Mouse (Mus musculus): Measurements from ENCODE around the gene Ankub1. TPM values are rescaled to one million over a fixed set of nuclear protein-coding genes. Genes with fewer than 3 reads are reported as not detected.

Gene Ankub1
- polyA plus RNA-seq, 2 experiments: 0.01 TPM; not detected in 1

GRCm38 (mm10) chr3:57626954-57627513 lies 65.6 kb downstream of the Ankub1 start:
- no peak for DNase-seq (ENCODE audit: low read depth in 3 of 3, low spot score in 3 of 3)

GRCm38 (mm10) chr3:57625275-57625997 lies 67.2 kb downstream of the Ankub1 start:
- no peak overlapping the region for H3K4me2 ChIP-seq (ENCODE audit: low read depth)
- WGBS (ENCODE audit: insufficient replicate concordance): 36% methylated on average over 21 of the region's 21 CpGs
- DNase-seq (ENCODE audit: low read depth in 3 of 3, low spot score in 3 of 3) (peak; percentile 24 to 39 (median 24)), ATAC-seq (ENCODE audit: insufficient read depth) (no peak)
- no peak overlapping the region for H3K4me3 ChIP-seq (ENCODE audit: insufficient read depth in 1 of 2, low read depth in 2 of 2, low read length in 2 of 2)
- no peaks in the 10 kb centered on the region for H3K4me1 ChIP-seq (replicated peaks; ENCODE audit: control insufficient read depth in 2 of 2, insufficient read depth in 2 of 2, low read length in 1 of 2)
- no peaks in the 10 kb centered on the region for H3K27me3 ChIP-seq (ENCODE audit: control insufficient read depth, insufficient read depth, low read length)
- no peaks in the 10 kb centered on the region for H3K36me3 ChIP-seq (replicated peaks; ENCODE audit: control insufficient read depth, insufficient read depth, low read depth)
- no peak overlapping the region for H3K9ac ChIP-seq (replicated peaks)
- TF ChIP-seq CTCF (IDR thresholded peaks at IDR 0.05; ENCODE audit: low read depth) (peak; percentile 75), EP300 (IDR thresholded peaks at IDR 0.05; ENCODE audit: low read depth) (no peak)
- no peak overlapping the region for H3K27ac ChIP-seq
- H3K9me3 ChIP-seq (ENCODE audit: control insufficient read depth, low read length): no peaks in the 10 kb centered on the region

More at GRCm38 (mm10) chr3:57626954-57627513, 65.6 kb downstream of the Ankub1 start:
- Histone ChIP-seq H3K4me1 (replicated peaks; ENCODE audit: control insufficient read depth in 2 of 2, insufficient read depth in 2 of 2, low read length in 1 of 2) (no peaks in the 10 kb centered on the region), H3K9me3 (ENCODE audit: control insufficient read depth, low read length) (no peaks in the 10 kb centered on the region), H3K27ac (no peak overlapping the region), H3K4me2 (ENCODE audit: low read depth) (no peak overlapping the region), H3K4me3 (ENCODE audit: insufficient read depth in 1 of 2, low read depth in 2 of 2, low read length in 2 of 2) (no peak overlapping the region), H3K36me3 (replicated peaks; ENCODE audit: control insufficient read depth, insufficient read depth, low read depth) (no peaks in the 10 kb centered on the region), H3K9ac (replicated peaks) (no peak overlapping the region), H3K27me3 (ENCODE audit: control insufficient read depth, insufficient read depth, low read length) (no peaks in the 10 kb centered on the region)
- no peak for ATAC-seq (ENCODE audit: insufficient read depth)
- WGBS (ENCODE audit: insufficient replicate concordance): 56% methylated on average over 11 of the region's 11 CpGs
- no peak for TF ChIP-seq EP300 (IDR thresholded peaks at IDR 0.05; ENCODE audit: low read depth)
- TF ChIP-seq CTCF (IDR thresholded peaks at IDR 0.05; ENCODE audit: low read depth): no peak

- no peaks in the 10 kb centered on the region for H3K27me3 ChIP-seq (ENCODE audit: control insufficient read depth, insufficient read depth, low read length)
- H3K9ac ChIP-seq (replicated peaks): no peak overlapping the region
- ATAC-seq (ENCODE audit: insufficient read depth) (no peak), DNase-seq (ENCODE audit: low read depth in 3 of 3, low spot score in 3 of 3) (no peak)
- H3K4me3 ChIP-seq (ENCODE audit: insufficient read depth in 1 of 2, low read depth in 2 of 2, low read length in 2 of 2): no peak overlapping the region
- H3K36me3 ChIP-seq (replicated peaks; ENCODE audit: control insufficient read depth, insufficient read depth, low read depth): no peaks in the 10 kb centered on the region
- no peaks in the 10 kb centered on the region for H3K9me3 ChIP-seq (ENCODE audit: control insufficient read depth, low read length)
- no peak overlapping the region for H3K27ac ChIP-seq
- WGBS (ENCODE audit: insufficient replicate concordance): 54% methylated on average over 4 of the region's 4 CpGs
- H3K4me2 ChIP-seq (ENCODE audit: low read depth): no peak overlapping the region
- no peaks in the 10 kb centered on the region for H3K4me1 ChIP-seq (replicated peaks; ENCODE audit: control insufficient read depth in 2 of 2, insufficient read depth in 2 of 2, low read length in 1 of 2)
- TF ChIP-seq CTCF (IDR thresholded peaks at IDR 0.05; ENCODE audit: low read depth) (0 out of 2 replicates have a peak, but pooled peaks have one; percentile 23), EP300 (IDR thresholded peaks at IDR 0.05; ENCODE audit: low read depth) (no peak)
These were observed 72.9 kb downstream of the Ankub1 start for GRCm38 (mm10) chr3:57619718-57620117.

GRCm38 (mm10) chr3:57615652-57616051 lies 76.9 kb downstream of the Ankub1 start:
- 74% methylated on average over 4 of the region's 4 CpGs for WGBS (ENCODE audit: insufficient replicate concordance)
- ATAC-seq (ENCODE audit: insufficient read depth) (no peak), DNase-seq (ENCODE audit: low read depth in 3 of 3, low spot score in 3 of 3) (no peak)
- Histone ChIP-seq H3K4me1 (replicated peaks; ENCODE audit: control insufficient read depth in 2 of 2, insufficient read depth in 2 of 2, low read length in 1 of 2) (no peaks in the 10 kb centered on the region), H3K27me3 (ENCODE audit: control insufficient read depth, insufficient read depth, low read length) (no peaks in the 10 kb centered on the region), H3K36me3 (replicated peaks; ENCODE audit: control insufficient read depth, insufficient read depth, low read depth) (no peaks in the 10 kb centered on the region), H3K9me3 (ENCODE audit: control insufficient read depth, low read length) (no peaks in the 10 kb centered on the region), H3K4me2 (ENCODE audit: low read depth) (no peak overlapping the region), H3K9ac (replicated peaks) (no peak overlapping the region), H3K4me3 (ENCODE audit: insufficient read depth in 1 of 2, low read depth in 2 of 2, low read length in 2 of 2) (no peak overlapping the region), H3K27ac (no peak overlapping the region)
- TF ChIP-seq EP300 (IDR thresholded peaks at IDR 0.05; ENCODE audit: low read depth) (no peak), CTCF (IDR thresholded peaks at IDR 0.05; ENCODE audit: low read depth) (no peak)

- H3K9ac ChIP-seq (replicated peaks): no peak overlapping the region
- H3K4me1 ChIP-seq (replicated peaks; ENCODE audit: control insufficient read depth in 2 of 2, insufficient read depth in 2 of 2, low read length in 1 of 2): no peaks in the 10 kb centered on the region
- H3K27me3 ChIP-seq (ENCODE audit: control insufficient read depth, insufficient read depth, low read length): no peaks in the 10 kb centered on the region
- WGBS (ENCODE audit: insufficient replicate concordance): 42% methylated on average over 3 of the region's 3 CpGs
- TF ChIP-seq EP300 (IDR thresholded peaks at IDR 0.05; ENCODE audit: low read depth) (no peak), CTCF (IDR thresholded peaks at IDR 0.05; ENCODE audit: low read depth) (no peak)
- no peaks in the 10 kb centered on the region for H3K9me3 ChIP-seq (ENCODE audit: control insufficient read depth, low read length)
- H3K4me3 ChIP-seq (ENCODE audit: insufficient read depth in 1 of 2, low read depth in 2 of 2, low read length in 2 of 2): no peak overlapping the region
- ATAC-seq (ENCODE audit: insufficient read depth) (no peak), DNase-seq (ENCODE audit: low read depth in 3 of 3, low spot score in 3 of 3) (no peak)
- no peak overlapping the region for H3K4me2 ChIP-seq (ENCODE audit: low read depth)
- H3K36me3 ChIP-seq (replicated peaks; ENCODE audit: control insufficient read depth, insufficient read depth, low read depth): no peaks in the 10 kb centered on the region
- H3K27ac ChIP-seq: no peak overlapping the region
These were observed 80.1 kb downstream of the Ankub1 start for GRCm38 (mm10) chr3:57612430-57612997.
